Mouse (Mus musculus) erythroblast, adult 5-6 weeks (primary cell): Measurements from ENCODE around the gene Rbms3. TPM values are rescaled to one million over a fixed set of nuclear protein-coding genes. Genes with fewer than 3 reads are reported as not detected.

Experiments
- ATAC-seq: replicated peaks from 2 replicates; pipeline ENCODE4 v1.8.0; 2016; ENCODE audit warnings: moderate number of reproducible peaks, mild to moderate bottlenecking, moderate TSS enrichment, inconsistent platforms; ENCODE audit not compliant: poor library complexity, low FRiP score, severe bottlenecking
- total RNA-seq, 2 experiments: library from RNA; stranded (forward) in 1 of 2; stranded (reverse) in 1 of 2; fragments of 150-400 nt in 1 of 2; fragments of 200-764, 138-1000 nt in 1 of 2; gene quantifications; 2 replicates each; pipeline versions ENCODE4 v1.2.3 to v1.2.4; 2015 to 2017; ENCODE audit warnings: low replicate concordance in 2 of 2

Rbms3 gene
- total RNA-seq, 2 experiments from 2014 or later: not detected

GRCm38 (mm10) chr9:117508941-117509340 is 120.8 kb downstream of the Rbms3 start:
- no peak for ATAC-seq

DNA sequence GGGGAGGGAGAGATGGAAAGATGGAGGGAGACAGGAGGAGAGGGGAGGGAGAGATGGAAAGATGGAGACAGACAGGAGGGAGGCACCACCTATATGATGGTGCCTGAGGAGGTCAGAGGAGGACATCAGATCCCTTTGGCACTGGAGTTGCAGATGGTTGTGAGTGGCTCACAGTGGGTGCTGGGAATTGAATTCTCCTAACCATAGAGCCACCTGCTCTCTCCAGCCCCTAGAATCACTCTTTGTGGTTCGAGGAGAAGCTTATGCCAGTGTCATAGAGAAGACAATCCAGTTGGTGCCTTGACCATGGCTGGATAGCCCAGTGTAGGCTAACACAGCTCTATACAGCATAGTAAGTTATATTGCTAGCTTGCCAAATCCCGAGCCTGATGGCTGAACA is 137.8 kb downstream of the Rbms3 start:
- ATAC-seq: no peak

DNA sequence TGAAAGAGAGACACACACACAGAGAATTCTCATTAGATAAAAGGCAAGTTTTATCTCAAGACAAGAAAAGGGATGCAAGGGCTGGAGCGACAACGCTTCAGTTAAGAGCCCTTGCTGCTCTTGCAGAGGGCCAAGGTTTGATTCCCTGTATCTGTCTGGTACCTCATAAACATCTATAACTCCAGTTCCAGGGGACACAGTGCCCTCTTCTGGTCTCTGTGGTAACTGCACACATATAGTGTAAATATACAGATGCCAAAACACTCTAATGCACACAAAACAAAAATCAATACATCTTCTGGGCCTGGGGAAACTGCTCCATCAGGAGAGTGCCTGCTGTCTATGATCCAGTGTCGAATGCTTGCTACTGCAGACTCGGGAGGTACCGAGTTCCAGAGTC is 145.3 kb downstream of the Rbms3 start:
- ATAC-seq: no peak

DNA sequence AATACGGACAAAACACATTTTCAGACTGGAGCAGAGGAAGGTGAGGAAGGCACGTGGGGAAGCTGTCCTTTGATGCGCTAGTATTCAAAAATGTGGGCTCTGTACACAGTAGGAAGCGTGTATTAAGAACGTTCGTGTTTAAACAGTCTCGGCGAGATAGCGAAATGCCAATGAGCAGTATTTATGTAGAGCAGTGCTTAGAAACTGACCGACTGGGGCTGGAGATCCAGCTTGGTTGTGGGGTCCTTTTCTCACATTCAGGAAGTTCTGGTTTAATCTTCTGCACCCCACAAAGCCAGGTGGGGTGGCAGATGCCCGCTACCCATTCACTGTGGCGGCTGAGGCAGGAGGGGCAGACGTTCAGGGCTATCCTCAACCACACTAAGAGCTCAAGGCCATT is 153.0 kb downstream of the Rbms3 start:
- no peak for ATAC-seq

GRCm38 (mm10) chr9:117452816-117453215 is 176.9 kb downstream of the Rbms3 start:
- no peak for ATAC-seq

- ATAC-seq: no peak
Observed at GRCm38 (mm10) chr9:117442611-117443010, 187.1 kb downstream of the Rbms3 start.

DNA sequence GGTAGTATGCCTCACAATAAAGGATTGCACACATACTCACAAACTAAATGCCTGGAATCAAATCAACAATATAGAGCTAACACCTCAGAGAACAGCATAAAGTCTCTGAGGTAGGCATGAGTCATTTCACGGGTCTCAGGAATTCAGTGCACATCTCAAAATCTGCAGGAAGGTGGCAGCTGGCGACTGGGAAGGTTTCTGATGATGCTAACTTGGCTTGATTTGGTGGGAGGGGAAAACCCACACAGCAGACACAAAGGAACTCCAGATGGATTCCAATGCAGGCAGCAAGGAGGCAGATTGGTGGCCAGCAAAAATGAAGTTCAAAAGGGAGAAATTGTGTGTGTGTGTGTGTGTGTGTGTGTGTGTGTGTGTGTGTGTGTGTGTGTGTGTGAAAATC is 193.9 kb downstream of the Rbms3 start:
- no peak for ATAC-seq

GRCm38 (mm10) chr9:117430670-117431069 is 199.0 kb downstream of the Rbms3 start:
- no peak for ATAC-seq

DNA sequence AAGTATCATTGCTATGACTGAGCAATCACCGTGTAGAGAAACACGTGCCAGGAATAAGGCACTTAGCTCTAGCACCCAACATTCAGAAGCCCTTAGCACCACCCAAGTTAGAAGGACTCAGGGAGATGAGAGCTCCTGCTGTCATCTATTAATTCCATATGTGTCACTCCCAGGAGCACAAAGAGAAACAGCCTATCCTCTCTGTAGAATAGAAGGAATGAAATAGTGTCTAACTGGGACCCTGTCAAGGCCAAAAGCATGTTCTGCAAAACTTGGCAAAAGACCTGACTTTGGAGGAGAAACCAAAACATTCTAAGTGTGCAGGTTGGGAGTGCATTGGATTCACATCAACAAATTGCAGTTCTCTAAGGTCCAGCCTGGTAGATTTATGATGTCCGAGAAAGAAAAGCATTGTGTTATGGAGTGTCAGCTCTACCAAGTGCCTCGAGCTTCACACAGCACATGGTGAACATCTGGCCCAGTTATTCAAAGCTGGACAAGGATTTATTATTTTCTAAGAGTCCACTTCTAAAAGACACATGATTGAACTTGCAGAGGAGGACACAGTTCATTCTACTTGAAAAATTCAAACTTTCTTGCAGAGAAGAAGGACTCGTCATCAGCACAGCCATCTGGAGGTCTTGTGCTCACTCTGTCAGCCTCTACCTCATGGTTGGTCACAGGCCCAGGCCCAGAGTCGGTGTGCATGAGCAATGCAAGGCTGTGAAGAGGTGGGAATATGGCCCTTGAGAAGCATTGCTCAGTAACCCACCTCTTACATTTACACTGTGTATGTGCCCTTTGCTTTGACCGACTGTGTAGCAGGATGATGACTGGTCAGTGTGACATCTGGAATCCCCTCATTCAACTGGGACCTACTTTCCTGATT is 200.3 kb downstream of the Rbms3 start:
- no peak for ATAC-seq

- no peak for ATAC-seq
Observed at GRCm38 (mm10) chr9:117423259-117423658, 206.5 kb downstream of the Rbms3 start.

DNA sequence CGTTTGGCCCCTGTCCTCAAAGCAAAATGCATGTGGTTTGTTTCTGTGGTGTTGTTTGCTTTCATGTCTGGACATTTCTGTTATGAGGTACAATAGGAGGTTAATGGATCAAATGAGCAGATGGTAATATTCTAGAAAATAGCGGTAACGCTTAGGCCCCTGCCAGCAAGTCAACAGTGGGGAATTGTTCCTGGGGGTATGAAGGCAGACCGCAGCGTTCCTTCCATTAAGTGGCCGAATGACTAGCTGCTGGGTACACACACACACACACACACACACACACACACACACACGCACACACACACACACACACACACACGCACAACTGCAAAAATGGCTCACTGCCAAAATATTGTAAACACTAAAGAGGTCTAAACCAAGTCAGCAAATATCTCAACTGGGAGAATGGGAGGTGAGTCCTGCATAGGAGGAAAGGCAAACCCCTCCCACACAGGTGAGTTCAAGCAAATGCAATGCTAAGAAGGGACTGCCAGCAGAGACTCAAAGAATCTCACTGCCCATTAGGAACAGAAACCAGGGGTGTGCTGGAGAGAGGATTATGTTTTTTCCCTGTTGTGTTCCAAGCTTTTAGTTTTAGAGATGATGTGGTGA is 209.7 kb downstream of the Rbms3 start:
- ATAC-seq: no peak

DNA sequence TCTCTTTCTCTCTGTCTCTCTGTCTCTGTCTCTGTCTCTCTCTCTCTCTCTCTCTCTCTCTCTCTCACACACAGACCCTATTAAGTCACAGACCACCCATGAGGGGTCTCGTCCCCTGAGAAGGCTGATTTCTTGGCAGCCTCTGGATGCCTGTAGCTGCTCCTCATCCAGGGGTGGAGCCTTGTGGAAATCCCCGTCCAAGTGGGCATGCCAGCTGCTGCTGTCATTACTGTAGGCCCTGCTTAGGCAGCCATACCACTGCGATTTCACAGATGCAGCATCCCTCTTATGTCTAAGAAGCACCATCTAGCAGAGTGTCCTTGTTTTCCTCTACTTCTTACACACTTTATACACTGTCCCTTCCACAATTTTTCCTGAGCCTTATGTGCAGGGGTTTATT is 216.5 kb downstream of the Rbms3 start:
- ATAC-seq: no peak

GRCm38 (mm10) chr9:117412584-117412983 is 217.1 kb downstream of the Rbms3 start:
- no peak for ATAC-seq

- no peak for ATAC-seq
Observed at GRCm38 (mm10) chr9:117404621-117405020, 225.1 kb downstream of the Rbms3 start.

- no peak for ATAC-seq
Observed at GRCm38 (mm10) chr9:117400262-117400671, 229.4 kb downstream of the Rbms3 start.

DNA sequence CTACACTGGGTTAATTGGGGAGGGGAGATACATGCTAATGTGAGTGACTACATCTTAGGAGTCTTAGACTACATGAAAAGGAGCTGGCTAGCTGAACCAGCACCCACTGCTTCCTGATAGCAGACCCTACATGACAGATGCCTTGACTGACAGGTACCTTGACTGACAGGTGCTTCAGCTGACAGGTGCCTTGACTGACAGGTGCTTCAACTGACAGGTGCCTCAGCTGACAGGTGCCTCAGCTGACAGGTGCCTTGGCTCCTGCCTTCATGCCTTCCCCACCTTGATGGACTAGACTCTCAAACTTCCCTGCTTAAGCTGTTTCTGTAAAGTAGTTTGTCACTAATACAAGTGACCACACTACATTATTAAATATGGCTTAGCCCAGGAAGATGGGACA is 232.6 kb downstream of the Rbms3 start:
- ATAC-seq: no peak

DNA sequence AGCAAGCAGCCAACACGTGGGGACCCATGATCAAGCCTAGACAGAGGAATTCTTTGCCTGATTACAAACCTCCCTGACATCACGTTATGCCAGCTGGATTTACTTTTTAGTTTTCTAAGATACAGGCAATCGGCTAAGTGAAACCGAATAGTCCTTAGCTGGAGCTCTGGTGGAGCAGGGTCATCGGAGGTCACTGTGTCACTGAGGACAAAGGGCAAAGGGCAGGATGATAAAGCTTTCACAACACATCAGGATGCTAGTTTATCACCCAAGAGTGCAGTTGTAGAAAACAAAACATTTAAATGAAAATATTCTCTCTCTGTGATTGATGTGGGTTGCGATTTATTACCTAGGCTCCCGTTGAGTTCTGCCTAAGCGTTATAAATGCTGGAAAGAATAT is 233.1 kb downstream of the Rbms3 start:
- no peak for ATAC-seq

DNA sequence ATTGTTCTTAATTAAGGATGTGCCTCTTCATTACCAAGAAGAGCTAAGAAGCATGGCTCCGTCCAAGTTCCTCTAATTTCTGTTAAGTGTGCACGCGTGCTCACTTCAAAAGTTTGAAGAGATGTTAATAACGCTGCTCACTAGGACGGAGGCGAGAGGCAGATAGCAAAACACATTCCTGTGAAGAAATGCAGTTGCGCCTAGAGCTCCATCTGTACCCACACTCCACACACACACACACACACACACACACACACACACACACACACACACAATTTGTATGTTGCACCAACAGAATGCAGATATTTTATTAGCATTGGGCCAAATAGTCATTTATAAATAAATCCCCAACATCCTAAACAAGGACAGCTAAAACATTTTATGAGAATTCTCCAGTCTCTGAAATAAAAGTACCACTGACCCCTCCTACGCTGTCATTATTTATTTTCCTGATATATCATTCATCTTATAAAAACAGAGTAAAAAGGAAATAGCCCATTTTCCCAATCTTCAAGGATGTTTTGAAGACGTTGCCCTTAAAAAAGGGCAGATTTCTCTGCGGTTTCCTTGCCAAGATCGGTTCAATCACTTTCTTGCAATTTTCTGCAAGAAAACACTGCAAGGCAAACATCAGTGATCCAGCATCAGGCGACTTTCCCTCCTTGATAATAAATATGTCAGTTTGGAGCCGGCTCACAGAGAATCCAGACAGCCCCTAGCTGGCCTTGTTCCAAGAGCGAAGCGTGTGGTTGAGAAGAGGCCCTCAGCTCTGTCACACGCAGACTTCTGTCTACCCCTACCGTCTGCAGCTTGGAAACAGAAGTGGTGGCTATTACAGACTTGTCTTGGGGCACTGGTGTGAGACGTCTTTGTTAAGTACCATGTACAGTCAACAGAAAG is 235.8 kb downstream of the Rbms3 start:
- ATAC-seq: no peak

DNA sequence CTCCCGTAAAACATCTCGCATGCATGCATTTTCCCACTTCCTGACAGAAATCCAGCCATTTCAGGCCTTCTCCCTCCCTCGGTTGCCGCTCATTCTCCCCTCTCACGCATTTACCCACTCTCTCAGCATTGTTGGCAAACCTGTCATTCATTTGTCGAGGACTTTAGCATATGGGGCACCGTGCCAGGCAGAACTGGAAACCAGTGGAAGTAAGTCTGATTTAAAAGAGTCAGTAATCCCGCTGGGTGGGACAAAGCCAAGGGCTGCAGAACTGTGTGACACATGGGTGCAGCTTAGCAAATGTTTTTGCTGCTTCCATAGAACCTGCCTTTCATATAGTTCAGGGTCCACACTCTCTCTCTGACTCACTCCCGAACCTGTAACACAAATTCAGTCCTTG is 241.7 kb downstream of the Rbms3 start:
- ATAC-seq: no peak

- no peak for ATAC-seq
Observed at GRCm38 (mm10) chr9:117380876-117381275, 248.8 kb downstream of the Rbms3 start.
